26 mouse cellular contexts compared by ENCODE assay signal in the genomic region with DNA sequence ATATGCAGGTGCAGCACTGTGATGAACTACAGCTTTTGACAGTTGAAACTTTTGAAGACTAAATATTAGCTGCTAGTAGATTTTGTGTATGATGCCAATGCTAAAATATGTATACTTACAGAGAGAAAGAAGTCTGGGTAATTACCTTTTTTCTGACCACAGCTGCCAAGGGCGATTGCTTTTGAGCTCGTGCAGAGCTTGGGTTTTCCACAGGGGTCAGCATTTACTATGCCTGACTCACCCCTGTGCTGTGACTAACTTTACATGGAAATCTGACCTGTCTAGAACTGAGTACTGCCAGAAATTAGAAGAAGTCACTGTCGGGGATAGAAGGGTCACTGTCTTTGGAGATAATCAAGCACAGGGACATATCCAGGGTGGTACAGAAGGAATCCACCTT. TPM values are rescaled to one million over a fixed set of nuclear protein-coding genes. Genes with fewer than 3 reads are reported as not detected.
DNase-seq lines count a peak whose midpoint lies in the region; ATAC-seq and TF ChIP-seq lines count a peak whose summit lies in the region.
"Had no signal": no experiment of that assay in that cellular context is flagged by ENCODE, and none has a peak within 500 bp of the region (broad histone marks: within the 10 kb centered on the region; RNA-seq: fewer than 3 reads in every experiment).

No protein-coding gene starts in this region.

- no peaks in the 10 kb centered on the region for H3K79me3 ChIP-seq in C2C12 (ENCODE audit: low read depth)

- in situ Hi-C loops in Patski (cut with MboI; ENCODE audit: low pct_unique_long_range_greater_than_20kb) = loop anchor here (25.0 kb wide), 1 partner anchor 1945 kb away; a partner anchor contains a TSS

- intact Hi-C loops in left cerebral cortex, postnatal 10 days (cut with DNase I) = no loop called here

- no peak overlapping the region for H3K4me3 ChIP-seq in embryonic facial prominence, embryonic 13.5 days
- no peak overlapping the region for H3K4me3 ChIP-seq in embryonic facial prominence, embryonic 10.5 days
- H3K4me3 ChIP-seq in C2C12 (ENCODE audit: insufficient read depth, poor library complexity, severe bottlenecking) = no peak overlapping the region
- no peak overlapping the region for H3K4me3 ChIP-seq in neural tube, embryonic 15.5 days (replicated peaks)
- no peak overlapping the region for H3K4me3 ChIP-seq in hindbrain, embryonic 13.5 days
- H3K4me3 ChIP-seq: embryonic facial prominence, embryonic 12.5 days; forebrain, embryonic 10.5 days; forebrain, embryonic 13.5 days; heart, adult 2 months; heart, embryonic 10.5 days; hindbrain, embryonic 12.5 days; intestine, embryonic 15.5 days had no signal

- H3K27me3 ChIP-seq in embryonic facial prominence, embryonic 13.5 days = no peaks in the 10 kb centered on the region
- no peaks in the 10 kb centered on the region for H3K27me3 ChIP-seq in embryonic facial prominence, embryonic 10.5 days (replicated peaks; ENCODE audit: low read depth, poor library complexity, severe bottlenecking)
- H3K27me3 ChIP-seq in C2C12 (ENCODE audit: control insufficient read depth, insufficient read depth, insufficient read length) = no peaks in the 10 kb centered on the region
- H3K27me3 ChIP-seq in Patski = no peaks in the 10 kb centered on the region
- no peaks in the 10 kb centered on the region for H3K27me3 ChIP-seq in neural tube, embryonic 15.5 days (replicated peaks)
- H3K27me3 ChIP-seq in hindbrain, embryonic 13.5 days = no peaks in the 10 kb centered on the region
- H3K27me3 ChIP-seq: embryonic facial prominence, embryonic 12.5 days; forebrain, embryonic 13.5 days; hindbrain, embryonic 12.5 days; intestine, embryonic 15.5 days had no signal

- no peaks in the 10 kb centered on the region for H3K36me3 ChIP-seq in embryonic facial prominence, embryonic 13.5 days
- H3K36me3 ChIP-seq in embryonic facial prominence, embryonic 10.5 days (replicated peaks) = no peaks in the 10 kb centered on the region
- H3K36me3 ChIP-seq in C2C12 (ENCODE audit: control insufficient read depth, insufficient read depth) = no peaks in the 10 kb centered on the region
- H3K36me3 ChIP-seq in neural tube, embryonic 15.5 days = no peaks in the 10 kb centered on the region
- H3K36me3 ChIP-seq in hindbrain, embryonic 13.5 days = no peaks in the 10 kb centered on the region
- H3K36me3 ChIP-seq: embryonic facial prominence, embryonic 12.5 days; forebrain, embryonic 10.5 days; heart, embryonic 10.5 days; hindbrain, embryonic 12.5 days; intestine, embryonic 15.5 days had no signal

- H3ac ChIP-seq in C2C12 (ENCODE audit: control insufficient read depth, insufficient read length, low read depth) = no peak overlapping the region

- POLR2A ChIA-PET in Patski (lab: Charles Lee) = no interaction called here

- H3K4me1 ChIP-seq in embryonic facial prominence, embryonic 13.5 days = peaks cover 82% of the 10 kb centered on the region
- H3K4me1 ChIP-seq in embryonic facial prominence, embryonic 10.5 days = peaks cover 43% of the 10 kb centered on the region
- H3K4me1 ChIP-seq in neural tube, embryonic 15.5 days = no peaks in the 10 kb centered on the region; the same call in 1 of the 2 replicates
- H3K4me1 ChIP-seq in hindbrain, embryonic 13.5 days (replicated peaks) = peaks cover 9% of the 10 kb centered on the region; the same call in 1 of the 2 replicates
- H3K4me1 ChIP-seq: forebrain, embryonic 13.5 days; intestine, embryonic 15.5 days had no signal

- no peak for DNase-seq in embryonic facial prominence, embryonic 10.5 days (ENCODE audit: low spot score)
- DNase-seq in 3134 (ENCODE audit: extremely low read depth, insufficient read length, low spot score) (peak; percentile 30), Patski (ENCODE audit: low read depth, low spot score) (peak; percentile 90)
- no peak for DNase-seq in left cerebral cortex, postnatal 10 days (ENCODE audit: extremely low spot score in 1 of 2, low spot score in 2 of 2)
- DNase-seq: adrenal gland, adult 8-10 months; adrenal gland, postnatal 25 days; cerebellum, adult 11-12 months; cerebellum, adult 9-10 months; cerebellum, postnatal 14 days; gastrocnemius, postnatal 25 days; heart, adult 2 months; kidney, adult 11 months; kidney, adult 8-10 months had no signal

- no peaks in the 10 kb centered on the region for H3K9me3 ChIP-seq in embryonic facial prominence, embryonic 13.5 days
- H3K9me3 ChIP-seq in embryonic facial prominence, embryonic 10.5 days = no peaks in the 10 kb centered on the region
- H3K9me3 ChIP-seq in neural tube, embryonic 15.5 days (replicated peaks) = no peaks in the 10 kb centered on the region
- no peaks in the 10 kb centered on the region for H3K9me3 ChIP-seq in hindbrain, embryonic 13.5 days
- H3K9me3 ChIP-seq: embryonic facial prominence, embryonic 12.5 days; forebrain, embryonic 10.5 days; forebrain, embryonic 13.5 days; heart, embryonic 10.5 days; hindbrain, embryonic 12.5 days; intestine, embryonic 15.5 days had no signal

- 0 out of 2 replicates have a peak, but pooled peaks have one; percentile 50 for ATAC-seq in embryonic facial prominence, embryonic 13.5 days (ENCODE audit: insufficient number of reproducible peaks, insufficient read depth, low FRiP score, low TSS enrichment, low read depth)
- peak; percentile 81 for ATAC-seq in Patski
- ATAC-seq in neural tube, embryonic 15.5 days (ENCODE audit: low FRiP score) = no peak
- ATAC-seq in hindbrain, embryonic 13.5 days (ENCODE audit: low FRiP score) = no peak
- ATAC-seq: forebrain, embryonic 13.5 days; forebrain, embryonic 16.5 days; intestine, embryonic 15.5 days had no signal

- 54% methylated on average over 3 of the region's 3 CpGs for WGBS in embryonic facial prominence, embryonic 13.5 days
- WGBS in embryonic facial prominence, embryonic 10.5 days = 72% methylated on average over 3 of the region's 3 CpGs
- 81% methylated on average over 3 of the region's 3 CpGs for WGBS in neural tube, embryonic 15.5 days
- 80% methylated on average over 3 of the region's 3 CpGs for WGBS in hindbrain, embryonic 13.5 days

- CTCF ChIA-PET in Patski (lab: Charles Lee) = interaction anchor here (0.8 to 3.0 kb wide), 3 partner anchors 10 to 58 kb away, joined by 3 to 12 read pairs (median 3); no protein-coding TSS in a partner anchor

- TF ChIP-seq CTCF in C2C12 (IDR thresholded peaks at IDR 0.05; ENCODE audit: control insufficient read depth, insufficient read depth, insufficient read length) = no peak
- peak; percentile 38 for TF ChIP-seq CTCF in Patski (IDR thresholded peaks at IDR 0.05)

- H3K27ac ChIP-seq in embryonic facial prominence, embryonic 13.5 days = no peak overlapping the region
- H3K27ac ChIP-seq in embryonic facial prominence, embryonic 10.5 days (replicated peaks) = no peak overlapping the region
- no peak overlapping the region for H3K27ac ChIP-seq in neural tube, embryonic 15.5 days (replicated peaks)
- H3K27ac ChIP-seq in hindbrain, embryonic 13.5 days = no peak overlapping the region
- H3K27ac ChIP-seq: embryonic facial prominence, embryonic 12.5 days; forebrain, embryonic 10.5 days; forebrain, embryonic 13.5 days; heart, adult 2 months; heart, embryonic 10.5 days; hindbrain, embryonic 12.5 days; intestine, embryonic 15.5 days had no signal

- H3K79me2 ChIP-seq in C2C12 (ENCODE audit: control insufficient read depth, insufficient read depth) = no peaks in the 10 kb centered on the region

- H3K9ac ChIP-seq in embryonic facial prominence, embryonic 13.5 days = no peak overlapping the region
- no peak overlapping the region for H3K9ac ChIP-seq in neural tube, embryonic 15.5 days (replicated peaks)
- H3K9ac ChIP-seq in hindbrain, embryonic 13.5 days = no peak overlapping the region
- H3K9ac ChIP-seq: embryonic facial prominence, embryonic 12.5 days; forebrain, embryonic 13.5 days; hindbrain, embryonic 12.5 days; intestine, embryonic 15.5 days had no signal

- no peak overlapping the region for H3K4me2 ChIP-seq in embryonic facial prominence, embryonic 13.5 days
- no peak overlapping the region for H3K4me2 ChIP-seq in neural tube, embryonic 15.5 days
- no peak overlapping the region for H3K4me2 ChIP-seq in hindbrain, embryonic 13.5 days
- H3K4me2 ChIP-seq: embryonic facial prominence, embryonic 12.5 days; forebrain, embryonic 13.5 days; hindbrain, embryonic 12.5 days; intestine, embryonic 15.5 days had no signal

TF ChIP-seq in C2C12, 6 proteins besides CTCF, POLR2A, EP300 and RAD21:
- TF ChIP-seq CEBPB (IDR thresholded peaks at IDR 0.05; ENCODE audit: low read depth) = no peak
- TF ChIP-seq MYOD1 (IDR thresholded peaks at IDR 0.05; ENCODE audit: control insufficient read depth, insufficient read length, low read depth) = peak; percentile 58
- peak; percentile 38 for TF ChIP-seq MAX (IDR thresholded peaks at IDR 0.05)
- TF ChIP-seq MYOG (IDR thresholded peaks at IDR 0.05; ENCODE audit: control insufficient read depth, extremely low read depth, insufficient read length) = no peak
- TF ChIP-seq USF1 (IDR thresholded peaks at IDR 0.05; ENCODE audit: low read depth) = no peak
- peak; percentile 81 for TF ChIP-seq FOSL1 (IDR thresholded peaks at IDR 0.05; ENCODE audit: insufficient read depth, low read length, poor library complexity, severe bottlenecking)
TF ChIP-seq in C2C12: peak in this region for 3.

RNA-seq across cellular contexts. Expression of a gene that starts 51.1 kb away (rescaled TPM):
- polyA plus RNA-seq in embryonic facial prominence, embryonic 13.5 days (2015; fragmentation: Nextera tagmentation; extraction: Ambion mirVana) = 115 and 129 TPM in 2 replicates
- 12.9 and 15.9 TPM in 2 replicates for polyA plus RNA-seq in embryonic facial prominence, embryonic 10.5 days (2016; fragmentation: Nextera tagmentation; extraction: Ambion mirVana)
- polyA plus RNA-seq in C2C12 (2012; fragmentation: generic; extraction: Trizol) (22.7 TPM), Patski (2021) (not detected)
- polyA plus RNA-seq in neural tube, embryonic 15.5 days (2015; fragmentation: Nextera tagmentation; extraction: Ambion mirVana) = 8.1 and 18.6 TPM in 2 replicates
- total RNA-seq in left cerebral cortex, postnatal 10 days (2021) = 1 to 10 TPM in 1 of 2 experiments, under 1 TPM in 1; 0.77 to 1.2 TPM
- polyA plus RNA-seq in hindbrain, embryonic 13.5 days (2015; fragmentation: Nextera tagmentation; extraction: Ambion mirVana) = 8.4 and 11.2 TPM in 2 replicates
- total RNA-seq: hematopoietic stem cell, adult 5-6 weeks; MEL had no signal

Comparison
In these comparisons a context has a peak if more than half of its experiments do, and no peak if none do; other contexts are left out.
1. ATAC-seq: peak in embryonic facial prominence, embryonic 13.5 days (single experiment) and Patski (single experiment); none in neural tube, embryonic 15.5 days (single experiment) and hindbrain, embryonic 13.5 days (single experiment).
2. DNase-seq: peak in 3134 (single experiment) and Patski (single experiment); none in embryonic facial prominence, embryonic 10.5 days (single experiment) and left cerebral cortex, postnatal 10 days (0 of 2).